Mouse (Mus musculus): Measurements from ENCODE around the gene Olfr640. TPM values are rescaled to one million over a fixed set of nuclear protein-coding genes. Genes with fewer than 3 reads are reported as not detected.

Olfr640 gene
- total RNA-seq (2021), result not detected
- long read RNA-seq, experiment 1, result 0 reads
- long read RNA-seq, experiment 2, result 0 reads

- DNase-seq, result no peak
Observed at GRCm38 (mm10) chr7:104025473-104025872, at the start of gene Olfr640. TSS of gene Olfr640 (minus strand) at chr7:104025573.

DNA sequence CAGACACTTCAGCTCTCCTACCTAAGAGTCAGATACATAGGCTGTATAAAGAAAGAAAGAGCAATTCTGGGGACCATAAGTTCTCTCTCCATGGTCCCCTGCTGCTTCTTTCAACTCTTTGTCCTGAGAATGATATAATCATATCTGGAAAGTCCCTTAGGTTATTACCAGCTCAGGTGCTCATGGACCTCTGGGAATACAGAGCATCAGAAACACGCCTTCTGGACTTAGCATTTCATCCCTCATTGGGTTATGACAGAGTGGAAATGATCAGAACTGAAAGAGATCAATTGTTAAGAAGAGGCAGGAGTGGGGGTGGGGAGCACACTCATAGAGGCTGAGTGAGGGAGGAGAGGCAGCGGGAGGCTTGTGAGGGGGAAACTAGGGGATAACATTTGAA, 46.4 kb upstream of the Olfr640 start, which contains the start of gene Olfr644:
Gene Olfr644, minus strand, starts transcription at position 101 of the 400 bp plus-strand sequence.
- DNase-seq, result no peak

DNA sequence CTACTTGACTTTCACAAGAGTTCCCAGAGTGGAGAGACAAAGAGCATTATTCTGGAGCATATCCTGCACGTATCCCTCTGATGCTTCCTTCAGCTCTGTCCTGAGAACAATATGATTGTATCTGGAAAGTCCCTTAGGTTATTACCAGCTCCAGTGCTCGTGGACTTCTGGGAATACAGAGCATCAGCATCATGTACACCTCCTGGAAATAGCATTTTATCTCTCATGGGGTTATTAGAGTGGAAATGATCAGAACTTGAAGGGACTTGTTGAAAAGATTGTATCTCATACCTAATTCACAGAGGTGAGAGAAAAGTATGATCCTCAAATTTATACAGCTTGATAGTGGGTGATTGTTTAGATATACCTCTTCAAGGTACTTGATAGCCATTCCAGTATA, 36.0 kb upstream of the Olfr640 start, which contains the start of gene 4930516K23Rik:
Gene 4930516K23Rik, minus strand, starts transcription at position 101 of the 400 bp plus-strand sequence.
- no peak for DNase-seq

- DNase-seq, result no peak
Observed at GRCm38 (mm10) chr7:104059215-104059614, 33.8 kb upstream of the Olfr640 start.

GRCm38 (mm10) chr7:104052566-104052965, 27.2 kb upstream of the Olfr640 start, which contains the start of gene Olfr642:
TSS of gene Olfr642 (minus strand) at chr7:104052666.
- no peak for DNase-seq

GRCm38 (mm10) chr7:104050745-104051144, 25.4 kb upstream of the Olfr640 start:
- no peak for DNase-seq

GRCm38 (mm10) chr7:104035145-104035544, 9.8 kb upstream of the Olfr640 start, which contains the start of gene Olfr641:
TSS of gene Olfr641 (plus strand) at chr7:104035445.
- no peak for DNase-seq

GRCm38 (mm10) chr7:104026978-104027377, 1.6 kb upstream of the Olfr640 start:
- no peak for DNase-seq

DNA sequence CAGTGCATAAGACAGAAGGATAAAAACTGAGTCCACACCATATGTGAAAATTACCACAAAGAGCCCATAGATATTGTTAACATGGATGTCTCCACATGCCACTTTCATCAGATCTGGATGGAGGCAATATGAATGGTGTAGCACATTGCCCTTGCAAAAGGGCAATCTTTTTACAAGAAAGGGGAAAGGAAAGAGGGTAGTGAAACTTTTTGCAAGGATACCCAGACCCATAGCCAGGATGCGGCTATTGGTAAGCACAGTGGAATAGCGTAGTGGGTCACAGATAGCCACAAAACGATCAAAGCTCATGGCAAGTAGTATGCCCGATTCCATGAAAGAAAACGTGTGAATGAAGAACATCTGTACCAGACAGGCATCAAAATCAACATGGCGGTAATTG, 3.7 kb downstream of the Olfr640 start:
- DNase-seq, result no peak

DNA sequence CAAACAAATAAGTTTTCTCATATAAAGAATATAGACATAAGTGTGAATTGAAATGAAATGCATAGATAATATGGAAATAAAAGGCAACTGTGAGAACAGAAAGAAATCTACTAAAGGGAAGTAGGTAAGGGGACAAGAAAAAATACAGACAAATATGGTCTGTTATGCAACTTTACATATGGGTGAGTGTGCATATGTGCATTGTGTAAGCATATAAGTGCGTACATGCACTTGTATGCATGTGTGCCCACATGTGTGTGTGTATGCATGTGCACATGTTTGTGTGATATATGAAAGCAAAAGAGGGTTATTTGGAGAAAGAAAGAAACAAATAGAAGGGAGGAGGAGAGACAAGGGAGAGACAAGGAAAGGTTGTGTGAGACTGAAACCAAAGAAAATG, 6.4 kb downstream of the Olfr640 start:
- DNase-seq, result no peak

DNA sequence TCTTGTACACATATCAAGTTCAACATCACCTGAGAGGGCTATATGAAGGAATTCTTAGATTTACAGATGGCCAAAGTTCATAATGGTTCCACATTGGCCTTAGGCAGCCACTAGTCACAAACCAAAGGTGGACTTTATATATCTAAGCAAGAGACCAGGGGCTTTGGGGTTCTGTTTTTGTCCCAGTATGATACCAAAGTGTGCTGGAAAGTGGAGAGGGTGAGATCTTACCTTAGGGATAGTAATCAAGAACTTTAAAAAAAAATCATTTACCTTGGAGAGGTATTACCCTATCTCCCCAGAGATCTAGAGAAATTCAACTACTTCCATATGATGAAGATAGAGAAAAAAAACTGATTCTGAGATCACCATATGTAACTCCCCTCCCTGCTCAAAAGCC, 8.2 kb downstream of the Olfr640 start, which contains the start of gene Olfr639:
Gene Olfr639, minus strand, starts transcription at position 101 of the 400 bp plus-strand sequence.
- DNase-seq, result no peak

- DNase-seq, result no peak
Observed at GRCm38 (mm10) chr7:103999124-103999523, 26.2 kb downstream of the Olfr640 start.

DNA sequence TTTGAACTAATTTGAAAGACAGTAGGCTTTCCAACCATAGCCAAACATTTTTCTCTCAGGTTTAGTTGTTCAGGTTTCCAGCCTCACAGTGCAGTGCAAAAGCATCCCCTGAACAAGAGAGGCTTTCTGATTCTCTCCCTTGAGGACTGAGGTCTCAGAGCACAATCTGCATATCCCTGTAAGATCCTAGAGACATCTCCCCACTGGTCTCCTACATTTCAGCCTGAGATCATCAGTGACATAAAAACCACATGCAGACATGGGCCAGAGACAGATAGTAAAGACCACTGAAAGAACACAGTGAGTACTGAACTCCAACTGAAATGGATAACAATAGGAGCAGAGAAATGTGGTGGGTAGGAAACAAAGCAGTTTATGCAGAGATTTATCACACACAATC, 26.9 kb downstream of the Olfr640 start, which contains the start of gene Olfr638:
Gene Olfr638, plus strand, starts transcription at position 301 of the 400 bp plus-strand sequence.
- no peak for DNase-seq

DNA sequence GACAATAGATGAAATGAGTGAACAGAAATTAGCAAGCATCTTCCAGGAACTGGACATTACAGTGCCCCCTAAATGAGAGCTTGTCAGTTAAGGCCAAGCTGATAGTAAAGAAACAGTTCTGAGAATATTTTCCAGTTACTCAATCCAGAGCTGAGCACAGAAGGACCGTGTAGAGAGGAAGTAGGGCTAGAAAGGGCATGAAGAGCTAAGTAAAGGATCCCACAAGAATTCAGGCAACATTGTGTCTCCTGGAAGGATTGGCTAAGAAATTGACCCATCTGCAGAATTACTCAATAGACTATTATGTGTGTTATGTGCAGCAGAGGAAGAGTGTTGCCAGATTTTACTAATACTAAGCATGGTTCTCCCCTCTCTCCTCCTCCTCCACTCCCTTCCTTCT, 53.6 kb downstream of the Olfr640 start:
- no peak for DNase-seq

DNA sequence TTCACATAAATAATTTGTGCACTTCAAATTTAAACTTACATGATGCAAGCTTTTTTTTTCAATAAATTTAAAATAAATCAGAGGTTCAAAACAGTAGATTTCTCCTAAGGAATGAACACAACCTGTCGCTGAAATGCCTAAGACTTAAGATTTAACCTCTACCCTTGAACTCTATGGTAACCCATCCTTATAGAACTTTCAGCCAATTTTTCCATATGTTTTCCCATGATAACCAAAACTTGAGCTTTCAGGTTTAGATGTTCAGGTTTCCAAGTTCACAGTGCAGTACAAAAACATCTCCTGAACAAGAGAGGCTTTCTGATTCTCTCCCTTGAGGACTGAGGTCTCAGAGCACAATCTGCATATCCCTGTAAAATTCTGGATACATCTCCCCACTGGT, 54.5 kb downstream of the Olfr640 start, which contains the start of gene Olfr635:
Gene Olfr635, plus strand, starts transcription at position 301 of the 400 bp plus-strand sequence.
- DNase-seq, result no peak

Other genes with a start within 250 kb of the Olfr640 start
- gene Olfr68, start 245.9 kb downstream of the Olfr640 start, total RNA-seq (2021), result not detected
- gene Olfr67, start 233.8 kb downstream of the Olfr640 start, total RNA-seq (2021), result not detected
- 100 to 1,000 TPM; 243 to 471 TPM for gene Hbb-bt, start 211.6 kb downstream of the Olfr640 start, total RNA-seq (2021)
- gene Hbb-bs, start 197.5 kb downstream of the Olfr640 start, total RNA-seq (2021), result 1,000 to 10,000 TPM; 1,998 to 3,266 TPM
- gene Hbb-bh2, start 185.1 kb downstream of the Olfr640 start, total RNA-seq (2021), result not detected
- gene Hbb-bh1, start 182.4 kb downstream of the Olfr640 start, total RNA-seq (2021), result not detected
- not detected for gene Hbb-y, start 172.4 kb downstream of the Olfr640 start, total RNA-seq (2021)
- gene Olfr66, start 139.3 kb downstream of the Olfr640 start, total RNA-seq (2021), result not detected
- gene Olfr64, start 131.1 kb downstream of the Olfr640 start, total RNA-seq (2021), result not detected
- gene Olfr65, start 122.1 kb downstream of the Olfr640 start, total RNA-seq (2021), result not detected
- gene Olfr631, start 96.7 kb downstream of the Olfr640 start, total RNA-seq (2021), result not detected
- not detected for gene Olfr632, start 91.2 kb downstream of the Olfr640 start, total RNA-seq (2021)
- not detected for gene Olfr633, start 81.1 kb downstream of the Olfr640 start, total RNA-seq (2021)
- gene Olfr635, start 54.4 kb downstream of the Olfr640 start, total RNA-seq (2021), result not detected
- gene Olfr638, start 26.8 kb downstream of the Olfr640 start, total RNA-seq (2021), result not detected
- not detected for gene Olfr639, start 8.3 kb downstream of the Olfr640 start, total RNA-seq (2021)
- gene Olfr641, start 9.9 kb upstream of the Olfr640 start, total RNA-seq (2021), result not detected
- not detected for gene Olfr642, start 27.1 kb upstream of the Olfr640 start, total RNA-seq (2021)
- gene 4930516K23Rik, start 35.9 kb upstream of the Olfr640 start, total RNA-seq (2021), result not detected
- gene Olfr644, start 46.3 kb upstream of the Olfr640 start, total RNA-seq (2021), result not detected
- gene Olfr645, start 59.9 kb upstream of the Olfr640 start, total RNA-seq (2021), result not detected
- gene Olfr646, start 79.3 kb upstream of the Olfr640 start, total RNA-seq (2021), result not detected
- not detected for gene Ubqln5, start 104.3 kb upstream of the Olfr640 start, total RNA-seq (2021)
- gene Olfr643, start 111.8 kb upstream of the Olfr640 start, total RNA-seq (2021), result not detected
- not detected for gene Ubqln3, start 117.7 kb upstream of the Olfr640 start, total RNA-seq (2021)
- gene Ubqlnl, start 125.0 kb upstream of the Olfr640 start, total RNA-seq (2021), result not detected
- gene Olfm5, start 139.3 kb upstream of the Olfr640 start, total RNA-seq (2021), result not detected
- not detected for gene Olfr648, start 157.8 kb upstream of the Olfr640 start, total RNA-seq (2021)
- not detected for gene Olfr649, start 170.4 kb upstream of the Olfr640 start, total RNA-seq (2021)
- under 1 TPM; 0.26 to 0.36 TPM for gene Trim6, start 193.2 kb upstream of the Olfr640 start, total RNA-seq (2021)
- gene Trim34a, start 218.9 kb upstream of the Olfr640 start, total RNA-seq (2021), result 10 to 100 TPM in 1 of 2 experiments, 1 to 10 TPM in 1; 7.3 to 10.5 TPM

Measured in adrenal gland, postnatal 36 days (tissue).